Mouse (Mus musculus): Measurements from ENCODE around the gene Treml2. TPM values are rescaled to one million over a fixed set of nuclear protein-coding genes. Genes with fewer than 3 reads are reported as not detected.
"Not testable (repeated sequence)": the region's sequence is repeated elsewhere in the genome, so short reads cannot be mapped to it uniquely, and the experiment has no call there.

Gene Treml2
- total RNA-seq, 2 experiments from 2014 or later: 0.18 to 0.49 TPM

DNA sequence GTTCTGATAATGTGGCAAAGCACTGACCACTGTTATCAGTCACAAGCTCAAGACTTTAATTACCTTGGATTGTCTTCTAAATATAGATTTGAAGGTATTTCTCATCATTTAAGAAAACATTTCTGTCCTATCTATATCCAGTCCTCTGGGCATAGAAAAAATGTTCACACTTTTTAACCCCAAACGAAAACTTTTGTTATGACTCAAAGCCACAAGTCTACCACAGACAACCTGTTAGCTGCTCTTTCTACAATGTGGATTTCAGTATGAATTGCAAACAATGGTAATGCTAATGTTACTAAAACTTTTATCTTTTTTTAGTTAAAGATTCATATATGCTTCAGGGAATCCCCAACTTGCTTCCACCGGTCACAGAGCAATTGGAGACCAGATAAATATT is 33.2 kb downstream of the Treml2 start:
- DNase-seq (ENCODE audit: extremely low spot score in 1 of 2, low spot score in 2 of 2): no peak
- no peak for TF ChIP-seq CTCF (IDR thresholded peaks at IDR 0.05)
- H3K27ac ChIP-seq: no peak overlapping the region
- intact Hi-C loops (cut with DNase I): loop anchor here (10.0 kb wide), 2 partner anchors 458 to 538 kb away; no protein-coding TSS in a partner anchor
- no peak overlapping the region for H3K4me3 ChIP-seq

DNA sequence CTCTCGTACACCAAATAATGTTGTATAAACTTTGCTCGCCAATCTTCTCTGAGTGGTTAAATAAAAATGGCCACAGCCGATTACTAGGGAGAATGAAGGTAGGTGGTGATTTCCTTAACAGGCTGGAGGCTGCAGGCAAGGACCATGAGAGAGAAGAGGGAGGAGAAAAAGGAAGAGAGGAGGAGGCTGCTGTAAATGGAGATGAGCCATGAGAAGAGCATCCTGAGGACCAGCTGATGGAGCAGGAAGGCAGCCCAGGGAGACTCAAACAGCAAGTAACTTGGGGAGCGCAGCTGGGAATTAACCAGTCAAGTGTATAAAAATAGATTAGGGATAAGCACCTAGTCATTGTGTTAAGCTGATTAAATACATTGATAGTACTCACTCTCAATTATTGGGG is 34.9 kb downstream of the Treml2 start:
- H3K4me3 ChIP-seq: no peak overlapping the region
- DNase-seq (ENCODE audit: extremely low spot score in 1 of 2, low spot score in 2 of 2): no peak
- no peak overlapping the region for H3K27ac ChIP-seq
- no peak for TF ChIP-seq CTCF (IDR thresholded peaks at IDR 0.05)
- intact Hi-C loops (cut with DNase I): loop anchor here (10.0 kb wide), 2 partner anchors 459 to 539 kb away; no protein-coding TSS in a partner anchor

GRCm38 (mm10) chr17:48336857-48337256 is 37.6 kb downstream of the Treml2 start:
- H3K27ac ChIP-seq: no peak overlapping the region
- peak; percentile 90 for TF ChIP-seq CTCF (IDR thresholded peaks at IDR 0.05)
- peak; percentile 73 to 84 for DNase-seq (ENCODE audit: extremely low spot score in 1 of 2, low spot score in 2 of 2)
- no peak overlapping the region for H3K4me3 ChIP-seq
- intact Hi-C loops (cut with DNase I): loop anchor here (1.0 to 10.0 kb wide), 7 partner anchors 62 to 542 kb away; partner anchors contain the start of gene Nfya

DNA sequence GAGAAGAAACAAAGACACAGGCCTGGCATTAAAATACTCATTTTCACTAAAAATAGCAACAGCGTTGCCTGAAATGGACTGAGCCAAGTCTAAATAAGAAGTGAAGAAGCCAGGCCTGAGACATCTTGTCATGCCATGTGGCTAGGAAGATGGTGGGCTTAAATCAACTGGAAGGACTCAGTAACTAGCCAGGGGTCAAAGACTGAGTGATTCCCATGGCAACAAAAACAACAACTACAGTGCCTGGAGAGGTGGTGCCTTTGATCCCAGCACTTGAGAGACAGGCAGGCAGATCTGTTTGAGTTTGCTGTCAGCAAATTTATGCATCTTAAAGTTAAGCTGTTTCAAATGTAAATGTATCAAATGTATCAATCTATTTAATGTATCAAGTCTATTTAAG is 41.0 kb downstream of the Treml2 start:
- no peak for DNase-seq (ENCODE audit: extremely low spot score in 1 of 2, low spot score in 2 of 2)
- no peak for TF ChIP-seq CTCF (IDR thresholded peaks at IDR 0.05)
- H3K27ac ChIP-seq: no peak overlapping the region
- H3K4me3 ChIP-seq: no peak overlapping the region
- intact Hi-C loops (cut with DNase I): no loop called here

- TF ChIP-seq CTCF (IDR thresholded peaks at IDR 0.05): no peak
- intact Hi-C loops (cut with DNase I): no loop called here
- Histone ChIP-seq H3K4me3 (no peak overlapping the region), H3K27ac (no peak overlapping the region)
- DNase-seq (ENCODE audit: extremely low spot score in 1 of 2, low spot score in 2 of 2): no peak
These were observed 42.6 kb downstream of the Treml2 start for GRCm38 (mm10) chr17:48341947-48342346.

DNA sequence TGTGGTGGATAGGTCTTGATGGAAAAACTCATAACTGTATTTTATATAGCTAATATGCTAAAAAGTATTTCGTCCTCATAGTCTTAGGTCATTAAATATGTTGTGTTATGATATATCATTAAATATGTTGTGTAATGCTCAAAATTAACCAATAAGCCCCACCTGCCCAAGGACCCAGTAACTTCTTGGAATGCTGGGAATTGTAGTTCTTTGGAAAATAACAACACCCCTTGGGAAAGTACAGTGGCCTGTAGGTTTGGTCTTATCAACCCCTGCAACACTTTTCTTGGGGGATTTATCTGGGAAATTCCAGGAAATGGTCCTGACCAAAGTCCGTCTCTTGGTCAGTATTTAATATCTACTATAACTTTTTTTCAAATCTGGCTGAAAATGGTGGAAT is 43.8 kb downstream of the Treml2 start:
- H3K27ac ChIP-seq: no peak overlapping the region
- intact Hi-C loops (cut with DNase I): no loop called here
- no peak for DNase-seq (ENCODE audit: extremely low spot score in 1 of 2, low spot score in 2 of 2)
- no peak overlapping the region for H3K4me3 ChIP-seq
- TF ChIP-seq CTCF (IDR thresholded peaks at IDR 0.05): no peak

DNA sequence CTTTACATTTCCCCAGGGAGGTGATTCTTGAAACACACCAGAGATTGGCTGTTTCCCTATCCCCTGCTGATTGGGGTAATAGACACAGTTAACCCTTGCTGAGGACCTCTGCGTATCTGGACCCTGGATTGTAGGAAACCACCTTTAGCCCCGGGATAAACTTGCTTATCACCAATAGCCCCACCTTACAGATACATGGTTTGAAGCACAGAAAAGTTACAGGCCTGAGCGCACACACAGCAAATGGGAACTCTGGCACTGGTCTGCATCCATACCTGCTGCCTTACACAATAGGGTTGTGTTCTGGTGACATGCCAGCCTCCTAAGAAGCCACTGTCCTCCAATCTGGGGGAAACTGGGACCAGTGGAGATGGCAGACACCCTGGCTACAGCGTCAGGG is 46.5 kb downstream of the Treml2 start:
- no peak for DNase-seq (ENCODE audit: extremely low spot score in 1 of 2, low spot score in 2 of 2)
- Histone ChIP-seq H3K27ac (peak overlapping the region; percentile 61), H3K4me3 (no peak overlapping the region)
- TF ChIP-seq CTCF (IDR thresholded peaks at IDR 0.05): no peak
- intact Hi-C loops (cut with DNase I): no loop called here

- intact Hi-C loops (cut with DNase I): no loop called here
- Histone ChIP-seq H3K27ac (peak within 1 kb of the TSS; percentile 61), H3K4me3 (0 out of 2 replicates have a peak within 1 kb of the TSS, but pooled peaks have one; percentile 7)
- no peak for DNase-seq (ENCODE audit: extremely low spot score in 1 of 2, low spot score in 2 of 2)
- no peak for TF ChIP-seq CTCF (IDR thresholded peaks at IDR 0.05)
These were observed 46.9 kb downstream of the Treml2 start, which contains the start of gene Trem2 for GRCm38 (mm10) chr17:48346231-48346630. Trem2 (plus strand) TSS chr17:48346401.

DNA sequence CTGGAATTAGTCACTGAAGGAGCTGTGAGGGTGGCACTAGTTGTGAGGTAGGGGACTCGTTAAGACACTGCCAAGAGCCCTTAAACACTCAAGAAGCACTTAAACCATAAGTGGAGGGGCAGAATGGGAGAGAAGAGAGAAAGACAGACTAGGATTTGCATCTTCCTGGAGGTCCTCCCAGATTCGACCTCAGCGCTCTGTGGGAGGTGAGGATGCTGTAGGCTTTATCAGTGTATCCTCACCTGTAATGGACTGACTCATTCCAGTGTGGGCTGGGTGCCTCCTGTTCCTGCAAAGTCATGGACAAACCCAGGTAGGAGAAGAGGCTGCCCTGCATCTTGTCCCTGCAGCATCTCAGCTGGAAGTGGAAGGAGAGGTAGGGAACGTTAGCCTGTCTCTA is 47.5 kb downstream of the Treml2 start:
- intact Hi-C loops (cut with DNase I): no loop called here
- Histone ChIP-seq H3K27ac (peak overlapping the region; percentile 61), H3K4me3 (0 out of 2 replicates have a peak overlapping the region, but pooled peaks have one; percentile 7)
- DNase-seq (ENCODE audit: extremely low spot score in 1 of 2, low spot score in 2 of 2): peak in 1 of 2 experiments; percentile 26
- TF ChIP-seq CTCF (IDR thresholded peaks at IDR 0.05): no peak

- Histone ChIP-seq H3K4me3 (no peak overlapping the region), H3K27ac (peak overlapping the region; percentile 61)
- TF ChIP-seq CTCF (IDR thresholded peaks at IDR 0.05): no peak
- intact Hi-C loops (cut with DNase I): no loop called here
- no peak for DNase-seq (ENCODE audit: extremely low spot score in 1 of 2, low spot score in 2 of 2)
These were observed 48.0 kb downstream of the Treml2 start for GRCm38 (mm10) chr17:48347287-48347686.

DNA sequence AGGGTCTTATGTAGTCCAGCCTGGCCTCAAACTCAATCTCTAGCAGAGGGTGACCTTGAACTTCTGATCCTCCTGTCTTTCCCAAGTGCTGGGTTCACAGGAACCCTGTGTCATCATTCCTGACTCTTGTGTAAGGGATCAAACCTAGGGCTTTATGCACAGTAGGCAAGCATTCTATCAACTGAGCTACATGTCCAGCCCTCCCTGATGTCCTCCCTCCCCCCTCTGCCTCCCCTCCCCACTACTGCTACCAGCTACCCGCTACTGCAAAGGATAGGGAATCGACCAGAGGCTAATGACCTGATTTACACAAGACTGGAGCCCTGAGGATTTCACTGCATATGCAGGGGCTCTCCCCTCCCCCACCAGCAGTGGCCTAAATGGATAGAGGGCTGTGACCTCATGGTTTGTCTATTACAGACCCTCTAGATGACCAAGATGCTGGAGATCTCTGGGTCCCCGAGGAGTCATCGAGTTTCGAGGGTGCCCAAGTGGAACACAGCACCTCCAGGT is 51.4 kb downstream of the Treml2 start:
- no peak for TF ChIP-seq CTCF (IDR thresholded peaks at IDR 0.05)
- intact Hi-C loops (cut with DNase I): no loop called here
- DNase-seq (ENCODE audit: extremely low spot score in 1 of 2, low spot score in 2 of 2): no peak
- H3K4me3 ChIP-seq: no peak overlapping the region
- no peak overlapping the region for H3K27ac ChIP-seq

DNA sequence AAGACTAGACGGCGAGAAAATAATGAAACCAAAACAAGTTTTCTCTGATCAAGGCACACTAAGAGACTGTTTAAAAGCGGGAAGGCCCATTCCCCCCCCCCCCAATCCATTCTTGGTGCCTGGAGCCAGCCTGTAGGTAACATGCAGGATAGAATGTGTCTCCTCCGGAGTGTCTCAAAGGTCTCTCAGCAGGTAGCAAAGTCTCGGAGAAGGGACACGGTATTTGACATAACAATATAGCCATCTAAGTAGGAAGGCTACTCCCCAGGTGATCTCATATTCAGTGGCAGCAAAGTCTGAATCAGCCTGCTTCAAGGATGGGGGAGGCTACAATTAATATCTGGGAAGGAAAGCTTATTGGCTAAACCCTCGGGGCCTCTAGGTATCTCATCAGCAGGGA is 53.7 kb downstream of the Treml2 start:
- H3K27ac ChIP-seq; H3K4me3 ChIP-seq; intact Hi-C loops (cut with DNase I); DNase-seq (ENCODE audit: extremely low spot score in 1 of 2, low spot score in 2 of 2): not testable (repeated sequence)

DNA sequence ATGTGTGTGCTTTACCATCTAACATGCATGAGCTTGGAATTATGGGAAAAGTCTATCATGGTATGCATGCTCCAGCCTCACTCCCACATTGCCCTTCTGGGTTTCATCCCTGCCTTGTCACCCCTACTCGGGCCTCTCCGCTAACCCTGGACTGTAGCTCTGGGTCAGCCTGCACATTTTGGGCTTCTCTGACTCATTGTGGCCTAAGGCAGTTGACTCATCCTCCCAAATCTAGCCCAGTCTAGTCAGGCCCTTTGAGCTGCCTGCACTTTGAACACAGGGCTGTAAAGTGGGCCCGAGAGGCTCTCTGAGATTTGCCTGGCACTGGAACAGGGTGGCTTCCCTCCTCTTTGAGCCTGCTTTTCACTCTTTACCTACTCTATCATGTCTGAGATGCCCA is 56.5 kb downstream of the Treml2 start:
- no peak for TF ChIP-seq CTCF (IDR thresholded peaks at IDR 0.05)
- no peak overlapping the region for H3K27ac ChIP-seq
- H3K4me3 ChIP-seq: no peak overlapping the region
- no peak for DNase-seq (ENCODE audit: extremely low spot score in 1 of 2, low spot score in 2 of 2)
- intact Hi-C loops (cut with DNase I): no loop called here
